Mouse (Mus musculus): Measurements from ENCODE around the gene Eps8l1. TPM values are rescaled to one million over a fixed set of nuclear protein-coding genes. Genes with fewer than 3 reads are reported as not detected.
A peak's percentile ranks its signal among the peaks of the same experiment; 100 is the strongest.

Eps8l1 gene
- total RNA-seq, 2 experiments from 2014 or later, result 7.8 to 9.3 TPM

DNA sequence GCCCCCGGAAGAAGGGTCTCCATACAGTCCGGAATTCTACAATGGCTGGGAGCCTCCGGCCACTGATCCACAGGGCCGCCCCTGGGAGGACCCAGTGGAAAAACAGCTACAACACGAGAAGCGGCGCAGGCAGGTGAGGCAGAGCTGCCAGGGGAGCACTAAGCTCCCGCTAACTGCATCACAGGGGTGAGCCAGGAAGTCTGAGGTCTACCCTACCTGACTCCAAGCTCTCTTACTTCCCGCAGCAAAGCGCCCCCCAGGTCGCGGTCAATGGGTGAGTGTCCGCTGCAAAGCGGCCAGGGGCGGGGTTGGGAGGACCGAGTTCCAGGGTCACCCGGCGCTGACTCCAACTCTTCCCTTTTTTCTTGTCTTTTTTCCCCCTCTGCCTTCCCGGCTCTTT, 13.5 kb downstream of the Eps8l1 start:
- DNase-seq (ENCODE audit: low spot score in 2 of 2), result no peak

DNA sequence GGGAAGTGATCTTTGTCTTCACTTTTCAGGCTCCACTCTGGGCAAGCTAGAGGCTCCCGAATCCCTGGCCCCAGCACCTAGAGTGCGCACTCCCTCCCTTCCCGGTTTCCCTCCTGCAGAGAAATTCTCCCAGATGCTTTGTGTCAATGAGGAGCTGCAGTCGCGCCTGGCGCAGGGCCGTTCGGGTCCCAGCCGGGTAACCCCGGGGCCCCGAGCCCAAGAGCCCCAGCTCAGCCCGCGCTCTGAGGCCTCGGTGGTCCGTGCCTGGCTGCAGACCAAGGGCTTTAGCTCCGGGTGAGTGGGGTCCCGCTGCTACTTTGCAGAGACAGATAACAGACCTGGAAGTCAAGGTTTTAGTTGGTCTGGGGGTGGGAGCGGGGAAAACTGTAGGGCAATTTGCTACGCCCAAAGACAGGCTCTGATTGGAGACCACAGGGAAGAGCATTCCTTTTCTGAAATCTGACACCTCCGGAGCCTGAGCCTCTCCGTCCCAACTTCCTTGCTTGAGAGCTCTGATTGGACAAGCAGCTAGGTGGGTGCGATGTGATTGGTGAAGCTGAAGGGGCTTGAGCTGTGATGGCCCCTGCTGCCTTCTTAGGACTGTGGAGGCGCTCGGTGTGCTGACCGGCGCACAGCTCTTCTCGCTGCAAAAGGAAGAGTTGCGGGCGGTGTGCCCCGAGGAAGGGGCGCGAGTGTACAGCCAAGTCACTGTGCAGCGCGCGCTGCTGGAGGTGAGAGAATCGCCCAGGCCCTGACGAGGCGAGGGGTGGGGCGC, 17.7 kb downstream of the Eps8l1 start:
- DNase-seq (ENCODE audit: low spot score in 2 of 2), result peak; percentile 33 to 58

DNA sequence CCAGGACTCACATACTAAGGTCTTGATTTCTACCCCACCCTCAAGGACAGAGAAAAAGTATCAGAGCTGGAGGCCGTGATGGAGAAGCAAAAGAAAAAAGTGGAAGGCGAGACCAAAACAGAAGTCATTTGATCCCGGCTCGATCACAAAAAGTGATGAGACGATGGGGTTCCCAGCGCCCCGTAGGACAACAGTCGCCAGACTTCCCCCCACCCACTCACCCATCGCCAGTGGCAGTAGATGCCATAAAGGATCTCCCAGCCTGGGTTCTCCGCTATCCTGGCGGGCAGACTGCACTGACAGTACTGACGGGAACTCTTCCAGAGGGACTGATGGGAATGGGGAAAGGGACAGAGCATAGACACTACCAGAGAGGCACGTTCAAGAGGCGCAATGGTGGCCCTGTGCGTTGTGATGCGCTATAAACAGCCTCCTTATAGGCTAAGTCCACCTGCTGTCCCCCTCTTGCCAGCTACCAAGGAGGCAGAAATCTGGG, 18.4 kb downstream of the Eps8l1 start:
- no peak for DNase-seq (ENCODE audit: low spot score in 2 of 2)

DNA sequence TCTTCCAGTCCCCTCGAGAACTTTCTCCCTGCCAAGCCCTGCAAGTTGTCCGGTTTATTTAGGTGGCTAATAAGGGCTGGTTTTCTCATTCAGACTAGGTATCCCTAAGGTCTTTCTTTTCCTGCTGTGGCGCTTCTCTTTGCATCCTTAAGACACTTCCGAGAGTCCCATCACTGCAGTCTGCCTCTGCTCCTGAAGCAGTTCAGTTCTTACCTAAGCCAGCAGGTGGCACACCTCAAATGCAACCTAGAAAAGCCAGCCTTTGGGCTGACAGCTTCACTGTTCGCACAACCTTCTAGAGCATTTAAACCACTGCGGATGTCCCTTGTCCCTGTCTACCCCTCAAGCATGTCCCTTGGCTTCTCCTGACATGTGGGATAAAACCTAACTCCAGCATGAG, 19.2 kb downstream of the Eps8l1 start:
- no peak for DNase-seq (ENCODE audit: low spot score in 2 of 2)

DNA sequence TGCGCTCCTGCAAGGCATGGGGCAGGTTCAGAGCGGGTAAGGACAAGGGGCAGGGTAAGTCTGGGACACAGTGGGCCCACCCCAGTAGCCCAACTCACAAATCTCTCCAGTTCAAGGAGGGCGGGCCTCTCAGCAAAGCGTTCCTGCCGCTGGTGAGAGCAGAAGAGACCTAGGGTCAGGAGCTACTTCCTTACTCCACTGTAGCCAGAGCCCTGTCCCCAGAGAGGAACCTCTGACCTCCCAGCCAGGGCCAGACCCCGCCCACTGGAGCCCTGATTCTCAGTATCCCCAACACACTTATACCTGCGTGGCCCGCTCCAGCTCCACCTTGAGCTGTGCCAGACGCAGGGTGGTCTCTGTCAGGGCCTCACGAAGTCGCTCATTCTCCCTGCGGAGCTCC, 21.8 kb downstream of the Eps8l1 start:
- no peak for DNase-seq (ENCODE audit: low spot score in 2 of 2)

DNA sequence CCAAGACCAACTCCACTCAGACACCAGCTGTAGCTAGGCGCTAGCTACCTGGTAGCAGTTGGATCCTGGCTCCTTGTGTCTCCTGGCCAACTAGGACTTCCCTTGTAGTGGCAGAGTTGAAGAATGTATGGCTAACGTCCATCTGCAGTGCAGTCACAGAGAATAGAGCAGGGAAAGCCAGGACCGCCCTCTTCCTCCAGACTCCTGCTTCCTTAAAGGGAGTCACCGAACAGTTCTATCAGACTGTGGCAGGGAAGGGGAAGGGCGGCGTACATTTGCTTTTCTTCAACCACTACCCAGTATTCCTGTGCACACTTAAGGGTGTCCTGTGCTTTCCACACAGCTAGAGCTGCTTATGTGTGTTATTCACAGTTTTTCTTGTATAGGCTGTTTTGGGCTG, 30.8 kb downstream of the Eps8l1 start:
- no peak for DNase-seq (ENCODE audit: low spot score in 2 of 2)

GRCm38 (mm10) chr7:4492284-4493224, 32.1 kb downstream of the Eps8l1 start:
- no peak for DNase-seq (ENCODE audit: low spot score in 2 of 2)

DNA sequence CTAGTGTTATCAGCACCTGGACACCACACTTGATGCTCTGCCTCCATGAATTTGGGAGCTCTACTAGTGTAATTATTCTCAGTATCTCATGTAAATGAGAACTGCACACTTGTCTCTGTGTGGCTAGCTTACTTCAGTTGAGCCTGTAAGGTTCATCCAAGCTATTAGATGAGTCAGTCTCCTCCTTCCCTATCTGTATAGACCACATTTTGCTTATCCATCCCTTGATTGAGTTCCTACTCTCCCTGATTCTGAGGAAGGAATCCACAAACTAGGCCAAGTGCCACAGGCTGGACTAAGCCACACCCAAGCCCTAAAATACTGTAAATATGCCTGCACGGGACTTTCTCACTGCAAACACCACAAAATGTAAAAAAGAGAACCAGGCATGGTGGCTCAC, 33.5 kb downstream of the Eps8l1 start:
- no peak for DNase-seq (ENCODE audit: low spot score in 2 of 2)

GRCm38 (mm10) chr7:4496468-4496867, 36.0 kb downstream of the Eps8l1 start:
- DNase-seq (ENCODE audit: low spot score in 2 of 2), result no peak

DNA sequence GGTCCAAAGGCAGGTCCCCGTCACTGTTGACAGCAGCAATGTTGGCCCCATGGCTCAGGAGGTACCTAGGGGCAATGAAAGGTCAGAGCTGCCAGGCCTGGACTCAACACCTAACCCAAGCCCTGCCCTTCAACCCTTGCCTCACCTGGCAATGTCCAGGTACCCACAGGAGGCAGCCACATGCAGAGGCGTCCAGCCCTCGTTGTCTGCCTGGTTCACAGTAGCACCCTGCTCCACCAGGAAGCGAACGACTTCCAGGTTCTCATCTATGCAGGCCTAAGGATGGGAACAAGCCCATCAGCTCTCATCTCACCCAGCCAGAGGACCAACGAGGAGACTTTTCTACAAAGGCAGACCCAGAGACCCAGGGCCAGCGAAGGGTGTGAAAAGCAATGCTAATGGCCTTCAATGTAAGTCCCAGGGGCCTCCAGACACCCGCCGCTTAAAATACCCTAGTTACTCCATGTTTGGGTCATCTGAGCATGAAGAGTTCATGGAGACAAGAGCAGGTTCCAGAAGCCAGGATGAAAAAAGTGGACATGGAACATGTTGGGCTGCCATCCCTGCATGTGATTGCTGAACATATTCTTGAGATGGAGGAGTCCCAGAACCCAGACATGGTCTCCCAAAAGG, 36.9 kb downstream of the Eps8l1 start:
- no peak for DNase-seq (ENCODE audit: low spot score in 2 of 2)

- DNase-seq (ENCODE audit: low spot score in 2 of 2), result peak in 1 of 2 experiments; percentile 29
These were observed 37.8 kb downstream of the Eps8l1 start for GRCm38 (mm10) chr7:4498251-4498650.

DNA sequence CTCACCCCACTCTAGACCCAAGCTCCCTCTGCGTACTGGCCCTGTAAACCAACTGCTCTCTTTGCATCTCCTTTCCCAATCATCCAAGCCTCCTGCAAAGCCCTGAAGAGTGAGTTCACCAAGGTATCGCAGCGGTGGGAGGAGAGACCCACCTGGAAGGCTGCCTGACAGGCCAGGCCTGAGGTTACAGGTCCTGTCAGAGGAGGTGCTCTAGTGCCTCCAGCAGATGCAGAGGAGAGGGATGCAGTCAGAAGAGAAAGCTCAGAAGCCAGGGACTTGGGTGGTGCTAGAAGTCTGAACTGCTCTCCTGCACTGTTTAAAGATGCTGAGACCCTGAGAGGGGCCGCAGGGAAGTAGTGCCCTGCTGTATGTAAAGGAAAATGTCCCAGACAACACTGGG, 38.6 kb downstream of the Eps8l1 start:
- DNase-seq (ENCODE audit: low spot score in 2 of 2), result no peak

- DNase-seq (ENCODE audit: low spot score in 2 of 2), result peak; percentile 30 to 32
These were observed 40.5 kb downstream of the Eps8l1 start for GRCm38 (mm10) chr7:4500892-4501471.

- peak; percentile 88 for DNase-seq (ENCODE audit: low spot score in 2 of 2)
These were observed 41.3 kb downstream of the Eps8l1 start, which contains the start of gene Ppp1r12c for GRCm38 (mm10) chr7:4501558-4502397. Gene Ppp1r12c, minus strand, starts transcription at chr7:4501680.

- DNase-seq (ENCODE audit: low spot score in 2 of 2), result no peak
These were observed 42.1 kb downstream of the Eps8l1 start for GRCm38 (mm10) chr7:4502421-4503090.

GRCm38 (mm10) chr7:4503100-4503499, 42.6 kb downstream of the Eps8l1 start:
- no peak for DNase-seq (ENCODE audit: low spot score in 2 of 2)

DNA sequence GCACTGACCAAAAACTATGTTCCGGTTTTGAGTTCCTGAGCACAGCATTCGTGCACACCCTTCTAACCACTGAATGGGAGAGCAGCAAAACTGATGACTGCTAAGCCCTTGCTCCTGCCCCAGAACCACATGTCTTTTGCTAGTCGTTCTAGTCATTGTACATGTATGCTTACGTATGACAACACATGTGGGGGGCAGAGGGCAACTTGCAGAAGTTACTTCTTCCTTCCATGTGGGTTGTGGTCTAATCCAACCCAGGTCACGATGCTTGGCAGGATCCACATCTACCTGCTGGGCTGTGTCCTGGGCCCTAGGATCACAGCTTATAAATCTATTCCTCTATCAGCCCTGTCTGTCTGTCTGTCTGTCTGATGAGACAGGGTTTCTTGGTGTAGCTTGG, 43.4 kb downstream of the Eps8l1 start:
- DNase-seq (ENCODE audit: low spot score in 2 of 2), result no peak

GRCm38 (mm10) chr7:4504646-4505435, 44.4 kb downstream of the Eps8l1 start:
- DNase-seq (ENCODE audit: low spot score in 2 of 2), result no peak

GRCm38 (mm10) chr7:4507220-4507619, 46.7 kb downstream of the Eps8l1 start:
- no peak for DNase-seq (ENCODE audit: low spot score in 2 of 2)

Measured in adrenal gland, postnatal 4 days (tissue).